28 mouse cellular contexts compared by ENCODE assay signal in genomic region chr3:129892003-129892402, GRCm38 (mm10). TPM values are rescaled to one million over a fixed set of nuclear protein-coding genes. Genes with fewer than 3 reads are reported as not detected.
DNase-seq lines count a peak whose midpoint lies in the region; ATAC-seq and TF ChIP-seq lines count a peak whose summit lies in the region.
"Had no signal": no experiment of that assay in that cellular context is flagged by ENCODE, and none has a peak within 500 bp of the region (broad histone marks: within the 10 kb centered on the region; RNA-seq: fewer than 3 reads in every experiment).

No protein-coding gene starts in this region.

- H3K27me3 ChIP-seq in liver, embryonic 12.5 days (replicated peaks), result no peaks in the 10 kb centered on the region
- H3K27me3 ChIP-seq in liver, postnatal 0 days (ENCODE audit: insufficient read depth, low read length), result no peaks in the 10 kb centered on the region
- no peaks in the 10 kb centered on the region for H3K27me3 ChIP-seq in stomach, embryonic 14.5 days (ENCODE audit: control insufficient read depth, insufficient read depth, low read length)
- H3K27me3 ChIP-seq in stomach, postnatal 0 days (ENCODE audit: control insufficient read depth, insufficient read depth, low read length), result no peaks in the 10 kb centered on the region
- H3K27me3 ChIP-seq: embryonic facial prominence, embryonic 13.5 days; forebrain, embryonic 12.5 days; forebrain, embryonic 15.5 days; hindbrain, embryonic 12.5 days; hindbrain, embryonic 15.5 days; Patski had no signal

- peaks cover 31% of the 10 kb centered on the region for H3K4me1 ChIP-seq in liver, embryonic 12.5 days
- H3K4me1 ChIP-seq in liver, postnatal 0 days (ENCODE audit: insufficient read depth), result peaks cover 4% of the 10 kb centered on the region; the same call in 1 of the 2 replicates
- no peaks in the 10 kb centered on the region for H3K4me1 ChIP-seq in stomach, embryonic 14.5 days (ENCODE audit: control insufficient read depth, insufficient read depth, low read length)
- no peaks in the 10 kb centered on the region for H3K4me1 ChIP-seq in stomach, postnatal 0 days (replicated peaks; ENCODE audit: control insufficient read depth, insufficient read depth)
- H3K4me1 ChIP-seq: embryonic facial prominence, embryonic 10.5 days; embryonic facial prominence, embryonic 13.5 days; forebrain, embryonic 12.5 days; forebrain, embryonic 15.5 days; hindbrain, embryonic 12.5 days; hindbrain, embryonic 15.5 days had no signal

- no peaks in the 10 kb centered on the region for H3K9me3 ChIP-seq in liver, embryonic 12.5 days (replicated peaks)
- H3K9me3 ChIP-seq in liver, postnatal 0 days (ENCODE audit: low read length), result no peaks in the 10 kb centered on the region
- H3K9me3 ChIP-seq in stomach, embryonic 14.5 days (ENCODE audit: control insufficient read depth, low read depth, low read length), result no peaks in the 10 kb centered on the region
- H3K9me3 ChIP-seq in stomach, postnatal 0 days (ENCODE audit: control insufficient read depth, low read length), result no peaks in the 10 kb centered on the region
- H3K9me3 ChIP-seq: embryonic facial prominence, embryonic 10.5 days; embryonic facial prominence, embryonic 13.5 days; forebrain, embryonic 12.5 days; forebrain, embryonic 15.5 days; hindbrain, embryonic 12.5 days; hindbrain, embryonic 15.5 days had no signal

- H3K4me2 ChIP-seq in liver, embryonic 12.5 days, result no peak overlapping the region
- no peak overlapping the region for H3K4me2 ChIP-seq in liver, postnatal 0 days (ENCODE audit: low read depth, low read length)
- H3K4me2 ChIP-seq in stomach, embryonic 14.5 days (replicated peaks; ENCODE audit: low read depth, low read length), result no peak overlapping the region
- H3K4me2 ChIP-seq in stomach, postnatal 0 days (replicated peaks; ENCODE audit: low read depth), result no peak overlapping the region
- H3K4me2 ChIP-seq: embryonic facial prominence, embryonic 13.5 days; forebrain, embryonic 12.5 days; forebrain, embryonic 15.5 days; heart, embryonic 11.5 days; hindbrain, embryonic 12.5 days; hindbrain, embryonic 15.5 days had no signal

- H3K27ac ChIP-seq in liver, embryonic 12.5 days, result no peak overlapping the region
- no peak overlapping the region for H3K27ac ChIP-seq in liver, postnatal 0 days (ENCODE audit: low read depth)
- no peak overlapping the region for H3K27ac ChIP-seq in stomach, embryonic 14.5 days (ENCODE audit: low read length)
- H3K27ac ChIP-seq in stomach, postnatal 0 days (replicated peaks), result no peak overlapping the region
- H3K27ac ChIP-seq: embryonic facial prominence, embryonic 10.5 days; embryonic facial prominence, embryonic 13.5 days; forebrain, embryonic 12.5 days; forebrain, embryonic 15.5 days; hindbrain, embryonic 12.5 days; hindbrain, embryonic 15.5 days had no signal

- no peak overlapping the region for H3K4me3 ChIP-seq in liver, embryonic 12.5 days
- H3K4me3 ChIP-seq in liver, postnatal 0 days (ENCODE audit: low read depth, low read length), result no peak overlapping the region
- H3K4me3 ChIP-seq in stomach, embryonic 14.5 days (ENCODE audit: low read depth, low read length), result no peak overlapping the region
- no peak overlapping the region for H3K4me3 ChIP-seq in stomach, postnatal 0 days (ENCODE audit: low read depth, low read length)
- H3K4me3 ChIP-seq: embryonic facial prominence, embryonic 10.5 days; embryonic facial prominence, embryonic 13.5 days; erythroblast, embryonic 14.5 days; forebrain, embryonic 12.5 days; forebrain, embryonic 15.5 days; hindbrain, embryonic 12.5 days; hindbrain, embryonic 15.5 days had no signal

- peaks cover 69% of the 10 kb centered on the region for H3K36me3 ChIP-seq in liver, embryonic 12.5 days
- peaks cover 31% of the 10 kb centered on the region for H3K36me3 ChIP-seq in liver, postnatal 0 days (replicated peaks; ENCODE audit: insufficient read depth, low read length)
- no peaks in the 10 kb centered on the region; the same call in 1 of the 2 replicates for H3K36me3 ChIP-seq in stomach, embryonic 14.5 days (ENCODE audit: control insufficient read depth, insufficient read depth, low read length)
- no peaks in the 10 kb centered on the region for H3K36me3 ChIP-seq in stomach, postnatal 0 days (ENCODE audit: control insufficient read depth, insufficient read depth, low read length)

- DNase-seq in liver, postnatal 0 days, result no peak
- DNase-seq in R1 (ENCODE audit: low read depth, low spot score), result peak; percentile 18
- peak; percentile 31 for DNase-seq in stomach, postnatal 0 days (ENCODE audit: low spot score)
- DNase-seq in right cerebral cortex, postnatal 4 days, result no peak
- DNase-seq in natural killer cell, adult 2 months (ENCODE audit: low spot score in 2 of 2), result no peak
- no peak for DNase-seq in lung, postnatal 25 days (ENCODE audit: low spot score)
- DNase-seq: adrenal gland, adult 2 months; adrenal gland, postnatal 14 days; cerebellum, adult 11 months; cerebellum, adult 8-10 months; cerebellum, postnatal 10 days; cerebellum, postnatal 36 days; embryo, embryonic 11 days; gastrocnemius, postnatal 10 days had no signal

- WGBS in liver, embryonic 12.5 days (ENCODE audit: insufficient replicate concordance), result 78% methylated on average over 5 of the region's 5 CpGs
- WGBS in liver, postnatal 0 days (ENCODE audit: insufficient replicate concordance), result 82% methylated on average over 5 of the region's 5 CpGs
- 76% methylated on average over 5 of the region's 5 CpGs for WGBS in stomach, embryonic 14.5 days
- WGBS in stomach, postnatal 0 days, result 68% methylated on average over 5 of the region's 5 CpGs

- no peak for TF ChIP-seq EP300 in liver, postnatal 0 days (IDR thresholded peaks at IDR 0.05; ENCODE audit: low read depth)
- no peak for TF ChIP-seq EP300 in stomach, postnatal 0 days (optimal IDR thresholded peaks at IDR 0.05)

- ATAC-seq in liver, embryonic 12.5 days, result peak; percentile 28
- ATAC-seq in liver, postnatal 0 days, result no peak
- peak; percentile 72; the same call in 1 of the 2 replicates for ATAC-seq in stomach, embryonic 14.5 days (ENCODE audit: insufficient number of reproducible peaks, insufficient read depth, low FRiP score, low read depth)
- peak; percentile 70 for ATAC-seq in stomach, postnatal 0 days (ENCODE audit: low FRiP score, low TSS enrichment)
- ATAC-seq: CD4-positive, CD25-positive, alpha-beta regulatory T cell, adult 4 months; forebrain, embryonic 15.5 days; Patski had no signal

- TF ChIP-seq CTCF in liver, postnatal 0 days (IDR thresholded peaks at IDR 0.05; ENCODE audit: low read depth), result no peak
- TF ChIP-seq CTCF in stomach, postnatal 0 days (IDR thresholded peaks at IDR 0.05; ENCODE audit: low read depth), result no peak

- no peak overlapping the region for H3K9ac ChIP-seq in liver, embryonic 12.5 days
- H3K9ac ChIP-seq in liver, postnatal 0 days (replicated peaks), result no peak overlapping the region
- H3K9ac ChIP-seq in stomach, embryonic 14.5 days (replicated peaks; ENCODE audit: low read depth, low read length), result no peak overlapping the region
- H3K9ac ChIP-seq in stomach, postnatal 0 days (ENCODE audit: low read length), result no peak overlapping the region
- H3K9ac ChIP-seq: embryonic facial prominence, embryonic 13.5 days; forebrain, embryonic 12.5 days; forebrain, embryonic 15.5 days; hindbrain, embryonic 12.5 days; hindbrain, embryonic 15.5 days had no signal

RNA-seq across cellular contexts. Expression of gene Casp6, which starts 9.2 kb away (rescaled TPM):
- polyA plus RNA-seq in liver, embryonic 12.5 days (2016; fragmentation: Nextera tagmentation; extraction: Ambion mirVana), result 43.7 and 46.7 TPM in 2 replicates
- polyA plus RNA-seq in liver, postnatal 0 days (2015; fragmentation: Nextera tagmentation; extraction: Ambion mirVana), result 31.6 and 34.4 TPM in 2 replicates
- 98.6 and 112 TPM in 2 replicates for polyA plus RNA-seq in stomach, embryonic 14.5 days (2014; fragmentation: Nextera tagmentation; extraction: Ambion mirVana)
- 164 and 176 TPM in 2 replicates for polyA plus RNA-seq in stomach, postnatal 0 days (2015; fragmentation: Nextera tagmentation; extraction: Ambion mirVana)

RNA-seq across cellular contexts. Expression of gene Pla2g12a, which starts 13.6 kb away (rescaled TPM):
- polyA plus RNA-seq in liver, embryonic 12.5 days (2016; fragmentation: Nextera tagmentation; extraction: Ambion mirVana), result 107 and 112 TPM in 2 replicates
- 58.4 and 61.3 TPM in 2 replicates for polyA plus RNA-seq in liver, postnatal 0 days (2015; fragmentation: Nextera tagmentation; extraction: Ambion mirVana)
- 38.5 and 50.1 TPM in 2 replicates for polyA plus RNA-seq in stomach, embryonic 14.5 days (2014; fragmentation: Nextera tagmentation; extraction: Ambion mirVana)
- 64.7 and 66.7 TPM in 2 replicates for polyA plus RNA-seq in stomach, postnatal 0 days (2015; fragmentation: Nextera tagmentation; extraction: Ambion mirVana)

RNA-seq across cellular contexts. Expression of gene Cfi, which starts 56.3 kb away (rescaled TPM):
- 86.6 and 90.7 TPM in 2 replicates for polyA plus RNA-seq in liver, embryonic 12.5 days (2016; fragmentation: Nextera tagmentation; extraction: Ambion mirVana)
- 444 and 454 TPM in 2 replicates for polyA plus RNA-seq in liver, postnatal 0 days (2015; fragmentation: Nextera tagmentation; extraction: Ambion mirVana)
- 67.4 and 76.1 TPM in 2 replicates for polyA plus RNA-seq in stomach, embryonic 14.5 days (2014; fragmentation: Nextera tagmentation; extraction: Ambion mirVana)
- polyA plus RNA-seq in stomach, postnatal 0 days (2015; fragmentation: Nextera tagmentation; extraction: Ambion mirVana), result 152 and 155 TPM in 2 replicates
- polyA plus RNA-seq: C2C12; CD4-positive, CD25-positive, alpha-beta regulatory T cell, adult 4 months; cortical plate, adult 2 months had no signal

Comparison
In these comparisons a context has a peak if more than half of its experiments do, and no peak if none do; other contexts are left out.
1. DNase-seq: peak in R1 (single experiment) and stomach, postnatal 0 days (single experiment); none in liver, postnatal 0 days (single experiment), right cerebral cortex, postnatal 4 days (single experiment), natural killer cell, adult 2 months (0 of 2) and lung, postnatal 25 days (single experiment).